Comparison of ENCODE assay signal across 8 mouse cellular contexts in the genomic region with DNA sequence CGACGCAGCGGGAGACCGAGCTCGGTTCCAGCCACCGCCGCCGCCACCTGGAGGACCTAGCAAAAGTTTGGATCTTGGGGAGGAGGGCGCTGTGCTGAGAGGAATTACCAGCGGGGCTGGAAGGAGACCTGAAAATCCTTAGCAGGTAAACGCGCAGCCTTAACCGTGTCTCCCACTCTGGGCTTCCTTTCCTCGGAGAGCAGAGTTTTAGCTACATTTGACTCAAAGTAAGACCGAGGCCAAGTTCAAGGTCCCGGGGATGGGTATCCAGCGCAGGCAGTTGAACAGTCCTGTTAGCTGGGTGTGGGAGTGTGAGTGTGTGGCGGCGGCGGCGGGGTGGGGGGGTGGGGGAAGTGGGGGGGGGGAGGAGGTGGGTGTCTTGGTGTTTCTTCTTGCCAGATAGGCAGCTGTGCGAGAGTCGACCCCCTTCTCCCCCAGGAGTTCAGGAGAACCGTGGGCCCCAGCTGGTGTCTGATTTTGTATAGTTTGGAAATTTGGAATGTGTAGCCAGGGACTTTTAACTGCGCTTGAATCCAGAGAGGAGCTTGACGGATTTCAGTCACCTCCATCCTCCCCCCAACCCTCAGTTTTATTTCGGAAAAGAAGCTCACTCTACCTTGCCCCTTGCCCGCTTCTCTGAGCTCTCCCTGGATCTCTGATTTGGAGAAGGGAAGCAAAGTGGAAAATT. TPM values are rescaled to one million over a fixed set of nuclear protein-coding genes. Genes with fewer than 3 reads are reported as not detected.
A peak's percentile ranks its signal among the peaks of the same experiment; 100 is the strongest.
DNase-seq lines count a peak whose midpoint lies in the region; ATAC-seq and TF ChIP-seq lines count a peak whose summit lies in the region.

No protein-coding gene starts in this region.

- peaks cover 30% of the 10 kb centered on the region for H3K27me3 ChIP-seq in liver, adult 2 months (ENCODE audit: control insufficient read depth, insufficient read depth, low read length)
- no peaks in the 10 kb centered on the region for H3K27me3 ChIP-seq in embryonic facial prominence, embryonic 11.5 days (ENCODE audit: control insufficient read depth, insufficient read depth, low read length)
- H3K27me3 ChIP-seq in hindbrain, embryonic 16.5 days (replicated peaks; ENCODE audit: control insufficient read depth, insufficient read depth, low read length): no peaks in the 10 kb centered on the region
- no peaks in the 10 kb centered on the region for H3K27me3 ChIP-seq in midbrain, postnatal 0 days (ENCODE audit: insufficient read depth, low read length)

- no peaks in the 10 kb centered on the region for H3K4me1 ChIP-seq in liver, adult 2 months (ENCODE audit: control insufficient read depth, insufficient read depth, low read length)
- H3K4me1 ChIP-seq in embryonic facial prominence, embryonic 11.5 days (ENCODE audit: control insufficient read depth, insufficient read depth, low read length): no peaks in the 10 kb centered on the region
- H3K4me1 ChIP-seq in hindbrain, embryonic 16.5 days (ENCODE audit: control insufficient read depth, insufficient read depth, low read depth, low read length): peaks cover 2% of the 10 kb centered on the region
- H3K4me1 ChIP-seq in midbrain, postnatal 0 days (ENCODE audit: insufficient read depth, low read length): peaks cover 3% of the 10 kb centered on the region

- no peaks in the 10 kb centered on the region for H3K9me3 ChIP-seq in embryonic facial prominence, embryonic 11.5 days (replicated peaks; ENCODE audit: control insufficient read depth, low read length)
- H3K9me3 ChIP-seq in hindbrain, embryonic 16.5 days (ENCODE audit: control insufficient read depth, low read length): no peaks in the 10 kb centered on the region
- no peaks in the 10 kb centered on the region for H3K9me3 ChIP-seq in midbrain, postnatal 0 days (ENCODE audit: low read length)

- no peaks in the 10 kb centered on the region for H3K79me2 ChIP-seq in liver, adult 2 months (ENCODE audit: control insufficient read depth, insufficient read depth, low read length)

- peak overlapping the region; percentile 71 for H3K4me3 ChIP-seq in liver, adult 2 months (ENCODE audit: insufficient read depth, low read depth, low read length)
- peak overlapping the region; percentile 81 for H3K4me3 ChIP-seq in embryonic facial prominence, embryonic 11.5 days (ENCODE audit: low read depth, low read length)
- peak overlapping the region; percentile 94 for H3K4me3 ChIP-seq in hindbrain, embryonic 16.5 days (ENCODE audit: low read length)
- H3K4me3 ChIP-seq in midbrain, postnatal 0 days (ENCODE audit: low read depth, low read length): peak overlapping the region; percentile 90

- peak; percentile 1; the same call in 1 of the 2 replicates for ATAC-seq in embryonic facial prominence, embryonic 11.5 days (replicated peaks; ENCODE audit: insufficient number of reproducible peaks, low FRiP score, low TSS enrichment, low read depth)
- ATAC-seq in hindbrain, embryonic 16.5 days: peak; percentile 9; the same call in 1 of the 2 replicates
- no peak; the same call in 1 of the 2 replicates for ATAC-seq in midbrain, postnatal 0 days (ENCODE audit: low FRiP score)

- no peak for DNase-seq in liver, adult 2 months (ENCODE audit: extremely low read depth, low read depth, low spot score)
- DNase-seq in liver: no peak
- peak; percentile 66 for DNase-seq in embryonic facial prominence, embryonic 11.5 days (ENCODE audit: low spot score)
- DNase-seq in midbrain, postnatal 0 days (ENCODE audit: low spot score): peak; percentile 53
- DNase-seq in B cell, adult 2 months: no peak
- no peak for DNase-seq in spleen, adult 12 weeks (ENCODE audit: low spot score)
- DNase-seq in thymus, postnatal 10 days (ENCODE audit: low spot score in 2 of 2): no peak

- TF ChIP-seq POLR2A in liver, adult 2 months (IDR thresholded peaks at IDR 0.05; ENCODE audit: extremely low read depth, insufficient read depth, low read length): no peak

- WGBS in liver, adult 2 months: 1% methylated on average over 28 of the region's 28 CpGs
- 0% methylated on average over 21 of the region's 28 CpGs for WGBS in embryonic facial prominence, embryonic 11.5 days
- under 1% methylated on average over 25 of the region's 28 CpGs for WGBS in hindbrain, embryonic 16.5 days
- under 1% methylated on average over 22 of the region's 28 CpGs for WGBS in midbrain, postnatal 0 days

- peak overlapping the region; percentile 65 for H3K4me2 ChIP-seq in embryonic facial prominence, embryonic 11.5 days (ENCODE audit: low read depth, low read length)
- peak overlapping the region; percentile 91 for H3K4me2 ChIP-seq in hindbrain, embryonic 16.5 days (ENCODE audit: low read length)
- peak overlapping the region; percentile 82 for H3K4me2 ChIP-seq in midbrain, postnatal 0 days (ENCODE audit: low read depth, low read length, poor library complexity, severe bottlenecking)

- no peaks in the 10 kb centered on the region for H3K36me3 ChIP-seq in liver, adult 2 months (ENCODE audit: control insufficient read depth, insufficient read depth, low read length)
- no peaks in the 10 kb centered on the region for H3K36me3 ChIP-seq in embryonic facial prominence, embryonic 11.5 days (replicated peaks; ENCODE audit: control insufficient read depth, insufficient read depth, low read depth, low read length)
- H3K36me3 ChIP-seq in hindbrain, embryonic 16.5 days (ENCODE audit: control insufficient read depth, insufficient read depth, low read length): no peaks in the 10 kb centered on the region
- H3K36me3 ChIP-seq in midbrain, postnatal 0 days (ENCODE audit: insufficient read depth, low read length): no peaks in the 10 kb centered on the region

- H3K27ac ChIP-seq in liver, adult 2 months (replicated peaks; ENCODE audit: insufficient read depth, low read depth, low read length): no peak overlapping the region
- peak overlapping the region; percentile 87 for H3K27ac ChIP-seq in embryonic facial prominence, embryonic 11.5 days (replicated peaks; ENCODE audit: low read depth, low read length)
- peak overlapping the region; percentile 94 for H3K27ac ChIP-seq in hindbrain, embryonic 16.5 days (ENCODE audit: low read depth, low read length)
- H3K27ac ChIP-seq in midbrain, postnatal 0 days (ENCODE audit: low read depth, low read length): peak overlapping the region; percentile 88

- TF ChIP-seq CTCF in liver, adult 2 months (IDR thresholded peaks at IDR 0.05; ENCODE audit: low read depth, low read length): no peak
- peak; percentile 35 for TF ChIP-seq CTCF in midbrain, postnatal 0 days (IDR thresholded peaks at IDR 0.05)

- peak overlapping the region; percentile 51; the same call in 1 of the 2 replicates for H3K9ac ChIP-seq in liver, adult 2 months (ENCODE audit: low read depth, low read length)
- peak overlapping the region; percentile 91 for H3K9ac ChIP-seq in embryonic facial prominence, embryonic 11.5 days (replicated peaks; ENCODE audit: low read length)
- peak overlapping the region; percentile 94 for H3K9ac ChIP-seq in hindbrain, embryonic 16.5 days (ENCODE audit: low read depth, low read length)
- peak overlapping the region; percentile 86 for H3K9ac ChIP-seq in midbrain, postnatal 0 days (replicated peaks; ENCODE audit: low read length, poor library complexity, severe bottlenecking)

RNA-seq across cellular contexts. Expression of a gene that starts 4.0 kb away (rescaled TPM):
- 0.54 and 0.65 TPM in 2 replicates for total RNA-seq in liver, adult 2 months (2014; rRNA removed)
- 0.07 and 0.10 TPM in 2 replicates for polyA plus RNA-seq in liver, adult 2 months (2012; rRNA removed)
- polyA plus RNA-seq in embryonic facial prominence, embryonic 11.5 days (2014; fragmentation: Nextera tagmentation; extraction: Ambion mirVana): 54.7 and 55.6 TPM in 2 replicates
- polyA plus RNA-seq in hindbrain, embryonic 16.5 days (2015; fragmentation: Nextera tagmentation; extraction: Ambion mirVana): 20.3 and 24.4 TPM in 2 replicates
- 44.6 and 49.0 TPM in 2 replicates for total RNA-seq in midbrain, postnatal 0 days (2014; rRNA removed)
- polyA plus RNA-seq in midbrain, postnatal 0 days (2015; fragmentation: Nextera tagmentation; extraction: Ambion mirVana): 12.3 and 12.8 TPM in 2 replicates

Comparison
In these comparisons a context has a peak if more than half of its experiments do, and no peak if none do; other contexts are left out.
1. DNase-seq: peak in embryonic facial prominence, embryonic 11.5 days (single experiment) and midbrain, postnatal 0 days (single experiment); none in liver, adult 2 months (single experiment), liver (single experiment), B cell, adult 2 months (0 of 2), spleen, adult 12 weeks (single experiment) and thymus, postnatal 10 days (0 of 2).
2. RNA of a gene that starts 4.0 kb away (polyA plus RNA-seq): 54.7 to 55.6 TPM in embryonic facial prominence, embryonic 11.5 days, 20.3 to 24.4 TPM in hindbrain, embryonic 16.5 days and 12.3 to 12.8 TPM in midbrain, postnatal 0 days; 0.07 to 0.10 TPM in liver, adult 2 months; every median in the first group is over 10 times any median in the second.
3. Peak in every context shown above with its lines, with median percentiles within 50 percentile points of each other: H3K4me3 ChIP-seq, H3K9ac ChIP-seq and H3K4me2 ChIP-seq.